Mouse (Mus musculus) hindbrain, embryonic 10.5 days (tissue): ENCODE results near the gene Agr3. TPM values are rescaled to one million over a fixed set of nuclear protein-coding genes. Genes with fewer than 3 reads are reported as not detected.
A peak's percentile ranks its signal among the peaks of the same experiment; 100 is the strongest.

Experiments used
- DNase-seq: peaks from one replicate; pipeline ENCODE4 v3.0.0-alpha.2; 2017; ENCODE audit warnings: low spot score
- H3K27ac ChIP-seq: fragments of 300-500 bp; sonication (generic); 2 replicates; pipeline ENCODE4 v1.5.1; 2016; ENCODE audit warnings: mild to moderate bottlenecking, moderate library complexity
- H3K27me3 ChIP-seq: fragments of 300-500 bp; sonication (generic); 2 replicates; pipeline ENCODE4 v1.6.1; 2016; ENCODE audit warnings: mild to moderate bottlenecking; ENCODE audit not compliant: poor library complexity, insufficient read depth, severe bottlenecking
- H3K36me3 ChIP-seq: fragments of 300-500 bp; sonication (generic); 2 replicates; pipeline ENCODE4 v1.6.1; 2016; ENCODE audit warnings: mild to moderate bottlenecking, moderate library complexity
- H3K4me1 ChIP-seq: fragments of 300-500 bp; sonication (generic); replicated peaks from 2 replicates; pipeline ENCODE4 v1.6.1; 2016; ENCODE audit warnings: mild to moderate bottlenecking
- H3K4me3 ChIP-seq: fragments of 300-500 bp; sonication (generic); 2 replicates; pipeline ENCODE4 v1.5.1; 2016; ENCODE audit warnings: mild to moderate bottlenecking, moderate library complexity
- H3K9me3 ChIP-seq: fragments of 300-500 bp; sonication (generic); 2 replicates; pipeline ENCODE4 v1.6.1; 2016; ENCODE audit warnings: mild to moderate bottlenecking, moderate library complexity
- WGBS: fragments of 180-500 bp; shearing (Covaris S2); methylation state at CpG from one replicate; pipeline ENCODE4 v1.1.7; 2016; 5-methylcytosine and 5-hydroxymethylcytosine counted together
- polyA plus RNA-seq: library from polyadenylated mRNA; unstranded; fragments of >200 nt; fragmentation: Nextera tagmentation; extraction: Ambion mirVana; gene quantifications from 2 replicates; pipeline ENCODE4 v1.2.1, GENCODE M21; 2016

The Agr3 gene
- polyA plus RNA-seq, 1 experiment from 2014 or later = not detected

DNA sequence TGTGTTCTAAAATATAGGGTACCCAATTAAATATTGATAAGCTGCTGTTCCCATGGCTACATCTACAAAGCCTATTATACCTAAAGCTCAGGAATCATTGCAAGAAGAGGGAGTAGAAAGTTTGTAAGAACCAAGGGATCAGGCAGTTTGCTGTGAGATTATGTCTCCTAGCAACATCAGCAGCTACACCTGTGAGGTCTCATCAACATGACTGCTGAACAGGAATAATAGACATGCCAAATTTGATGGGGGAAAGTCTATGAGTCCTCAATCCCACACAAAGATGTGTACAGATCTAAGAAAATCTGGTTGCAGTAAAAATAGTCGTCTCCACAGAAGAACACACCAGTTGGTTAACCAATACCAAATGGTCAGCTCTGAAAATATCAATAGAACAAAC, 26.3 kb downstream of the Agr3 start:
- Histone ChIP-seq H3K27ac (no peak overlapping the region), H3K4me1 (no peaks in the 10 kb centered on the region), H3K36me3 (no peaks in the 10 kb centered on the region), H3K9me3 (no peaks in the 10 kb centered on the region), H3K27me3 (no peaks in the 10 kb centered on the region), H3K4me3 (no peak overlapping the region)
- 63% methylated on average over 1 of the region's 1 CpGs for WGBS
- DNase-seq = no peak

- H3K9me3 ChIP-seq = no peaks in the 10 kb centered on the region
- no peak for DNase-seq
- no peaks in the 10 kb centered on the region for H3K36me3 ChIP-seq
- no peaks in the 10 kb centered on the region for H3K4me1 ChIP-seq
- H3K4me3 ChIP-seq = no peak overlapping the region
- WGBS = 69% methylated on average over 2 of the region's 2 CpGs
- no peaks in the 10 kb centered on the region for H3K27me3 ChIP-seq
- no peak overlapping the region for H3K27ac ChIP-seq
These were observed 31.8 kb downstream of the Agr3 start for GRCm38 (mm10) chr12:35957235-35957634.

GRCm38 (mm10) chr12:35966098-35966767, 40.8 kb downstream of the Agr3 start:
- Histone ChIP-seq H3K9me3 (no peaks in the 10 kb centered on the region), H3K27me3 (no peaks in the 10 kb centered on the region), H3K4me1 (no peaks in the 10 kb centered on the region), H3K27ac (no peak overlapping the region), H3K36me3 (no peaks in the 10 kb centered on the region), H3K4me3 (no peak overlapping the region)
- no peak for DNase-seq
- WGBS = 59% methylated on average over 7 of the region's 7 CpGs

- Histone ChIP-seq H3K36me3 (no peaks in the 10 kb centered on the region), H3K9me3 (no peaks in the 10 kb centered on the region), H3K27me3 (no peaks in the 10 kb centered on the region), H3K27ac (no peak overlapping the region), H3K4me1 (no peaks in the 10 kb centered on the region), H3K4me3 (no peak overlapping the region)
- no peak for DNase-seq
- WGBS = 76% methylated on average over 7 of the region's 7 CpGs
These were observed 41.3 kb downstream of the Agr3 start for GRCm38 (mm10) chr12:35966768-35967141.

DNA sequence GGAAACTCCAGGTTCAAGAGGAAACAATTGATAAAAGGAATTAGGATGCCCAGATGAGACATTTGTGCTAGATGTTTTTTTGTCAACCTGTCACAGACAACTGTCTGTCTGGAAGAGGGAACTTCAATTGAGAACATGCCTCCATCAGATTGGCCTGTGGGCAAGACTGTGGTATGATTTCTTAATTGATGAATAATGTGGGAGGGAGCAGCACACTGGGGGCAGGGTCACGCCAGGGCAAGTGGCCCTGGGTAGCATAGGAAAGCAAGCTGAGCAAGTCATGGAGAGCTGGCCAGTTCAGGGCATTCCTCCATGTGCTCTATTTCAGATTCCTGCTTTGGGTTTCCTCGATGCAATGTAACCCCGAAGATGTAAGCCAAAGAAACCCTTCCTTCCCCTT, 50.5 kb downstream of the Agr3 start:
- Histone ChIP-seq H3K4me1 (no peaks in the 10 kb centered on the region), H3K4me3 (no peak overlapping the region), H3K27me3 (no peaks in the 10 kb centered on the region), H3K36me3 (no peaks in the 10 kb centered on the region), H3K27ac (no peak overlapping the region), H3K9me3 (no peaks in the 10 kb centered on the region)
- no peak for DNase-seq
- WGBS = 80% methylated on average over 3 of the region's 3 CpGs

- Histone ChIP-seq H3K27me3 (no peaks in the 10 kb centered on the region), H3K4me3 (no peak overlapping the region), H3K36me3 (no peaks in the 10 kb centered on the region), H3K27ac (no peak overlapping the region), H3K4me1 (peaks cover 9% of the 10 kb centered on the region), H3K9me3 (no peaks in the 10 kb centered on the region)
- 54% methylated on average over 6 of the region's 6 CpGs for WGBS
- DNase-seq = no peak
These were observed 52.3 kb downstream of the Agr3 start for GRCm38 (mm10) chr12:35977633-35978246.

DNA sequence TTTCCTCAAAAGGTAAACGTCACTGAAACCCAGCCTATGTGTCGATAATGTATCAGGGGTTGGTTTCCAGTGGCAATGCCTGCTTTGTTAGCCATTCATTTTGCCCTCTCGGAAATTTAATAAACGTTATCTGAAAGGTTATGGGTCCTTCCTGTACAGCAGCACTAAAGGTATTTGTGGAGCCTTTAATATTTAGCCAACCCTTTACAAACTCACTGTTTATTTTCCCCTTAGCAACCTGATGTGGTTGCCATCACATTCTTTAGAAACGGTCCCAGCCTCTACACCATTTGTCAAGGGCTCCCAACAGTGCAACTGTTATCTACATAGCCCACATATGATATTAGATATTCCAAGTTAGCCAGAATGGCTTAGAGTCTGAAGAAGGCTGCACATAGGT, 54.2 kb downstream of the Agr3 start:
- Histone ChIP-seq H3K4me1 (peaks cover 9% of the 10 kb centered on the region), H3K27ac (no peak overlapping the region), H3K27me3 (no peaks in the 10 kb centered on the region), H3K4me3 (no peak overlapping the region), H3K36me3 (no peaks in the 10 kb centered on the region), H3K9me3 (no peaks in the 10 kb centered on the region)
- no peak for DNase-seq
- 89% methylated on average over 5 of the region's 5 CpGs for WGBS

DNA sequence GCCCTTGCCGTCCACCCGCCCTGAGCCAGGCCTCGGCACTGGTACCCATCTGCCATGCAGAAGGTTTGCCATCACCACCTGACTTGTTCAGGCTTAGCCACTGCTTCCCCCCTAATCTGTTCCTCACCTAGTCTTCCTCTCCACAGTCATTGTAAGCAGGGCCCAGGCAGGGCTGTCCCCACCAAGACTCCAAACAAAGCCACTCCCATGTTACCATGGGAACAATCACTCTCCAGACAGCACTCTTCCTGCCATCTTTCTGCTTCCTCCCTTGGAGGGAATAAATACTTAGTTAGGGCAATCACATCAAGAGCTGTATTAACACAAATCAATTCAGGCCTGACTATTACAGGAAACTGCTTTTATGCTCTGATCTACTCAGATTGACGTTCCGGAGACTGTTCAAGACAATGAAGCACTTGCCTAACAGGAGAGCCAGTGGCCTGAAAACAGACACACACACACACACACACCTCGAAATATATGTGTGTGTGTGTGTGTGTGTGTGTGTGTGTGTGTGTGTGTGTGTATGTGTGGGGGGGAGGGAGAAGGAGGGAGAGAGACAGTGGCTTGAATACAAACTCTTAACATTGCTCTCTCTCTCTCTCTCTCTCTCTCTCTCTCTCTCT, 56.4 kb downstream of the Agr3 start:
- DNase-seq = peak; percentile 41
- H3K36me3 ChIP-seq = no peaks in the 10 kb centered on the region
- H3K27me3 ChIP-seq = no peaks in the 10 kb centered on the region
- H3K4me1 ChIP-seq = peaks cover 9% of the 10 kb centered on the region
- H3K4me3 ChIP-seq = no peak overlapping the region
- H3K9me3 ChIP-seq = no peaks in the 10 kb centered on the region
- 58% methylated on average over 6 of the region's 6 CpGs for WGBS
- H3K27ac ChIP-seq = peak overlapping the region; percentile 67

- Histone ChIP-seq H3K27ac (no peak overlapping the region), H3K27me3 (no peaks in the 10 kb centered on the region), H3K36me3 (no peaks in the 10 kb centered on the region), H3K4me3 (no peak overlapping the region), H3K9me3 (no peaks in the 10 kb centered on the region), H3K4me1 (peaks cover 9% of the 10 kb centered on the region)
- no peak for DNase-seq
- WGBS = 97% methylated on average over 9 of the region's 9 CpGs
These were observed 58.1 kb downstream of the Agr3 start for GRCm38 (mm10) chr12:35983472-35983871.

DNA sequence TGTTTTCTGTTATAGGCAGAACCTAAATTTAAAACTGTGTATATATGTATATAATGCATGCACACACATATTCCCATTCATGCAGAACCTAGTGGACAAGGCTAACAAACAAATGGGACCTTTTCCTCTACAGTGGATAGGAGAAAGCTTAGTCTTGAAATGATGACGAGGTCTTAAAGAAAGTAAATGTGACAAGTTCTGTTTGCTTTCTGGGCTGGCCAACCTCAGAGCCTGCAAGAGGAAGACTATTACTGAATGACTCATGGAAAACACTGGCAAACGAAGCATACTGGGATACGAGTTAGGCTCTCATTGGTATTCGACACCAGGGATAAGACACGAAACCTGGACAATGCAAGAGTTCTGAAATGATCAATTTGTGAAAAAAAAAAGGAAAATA, 59.3 kb downstream of the Agr3 start:
- Histone ChIP-seq H3K27ac (no peak overlapping the region), H3K9me3 (no peaks in the 10 kb centered on the region), H3K27me3 (no peaks in the 10 kb centered on the region), H3K4me1 (peaks cover 9% of the 10 kb centered on the region), H3K4me3 (no peak overlapping the region), H3K36me3 (no peaks in the 10 kb centered on the region)
- no peak for DNase-seq
- WGBS = 87% methylated on average over 5 of the region's 5 CpGs

DNA sequence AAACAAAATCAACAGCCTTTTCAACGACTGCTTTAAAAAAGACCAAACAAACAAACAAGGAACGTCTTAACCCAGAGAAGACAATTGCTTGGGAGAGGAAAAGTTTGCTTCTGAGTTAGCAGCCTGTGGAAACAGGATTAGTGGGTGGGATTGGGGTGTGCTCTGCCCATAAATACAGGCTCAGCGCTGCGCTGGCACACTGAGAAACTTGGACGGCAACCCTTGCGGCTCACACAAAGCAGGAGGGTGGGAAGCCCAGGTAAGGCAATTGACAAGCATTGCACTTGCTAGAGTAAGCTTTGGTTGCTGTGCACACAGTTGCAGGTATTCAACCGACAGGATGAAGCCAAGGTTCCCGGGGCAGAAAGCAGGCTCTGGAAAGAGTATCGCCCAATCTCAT, 67.3 kb downstream of the Agr3 start, which contains the start of gene Agr2:
Gene Agr2, plus strand, starts transcription at position 197 of the 400 bp plus-strand sequence.
- H3K27ac ChIP-seq = no peak within 1 kb of the TSS
- no peak for DNase-seq
- WGBS = 60% methylated on average over 9 of the region's 9 CpGs

DNA sequence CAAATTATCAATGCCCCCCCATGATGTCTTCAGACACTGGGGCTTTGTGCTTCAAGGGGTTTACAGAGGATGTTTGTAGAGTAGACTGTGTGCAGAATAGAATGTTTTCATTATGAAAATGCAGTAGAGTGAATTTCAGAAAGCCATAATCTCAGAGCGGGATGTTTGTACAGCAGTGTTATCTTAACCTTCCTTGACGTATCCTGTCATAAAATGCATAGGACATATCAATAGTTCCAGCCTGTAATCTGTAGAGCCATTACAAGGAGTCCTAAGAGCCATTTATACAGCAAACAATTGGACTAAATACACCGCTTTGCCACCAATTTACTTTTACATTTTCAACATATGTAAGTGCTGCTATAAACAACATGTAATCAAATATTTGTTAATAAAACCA, 68.2 kb downstream of the Agr3 start:
- Histone ChIP-seq H3K27me3 (no peaks in the 10 kb centered on the region), H3K4me3 (no peak overlapping the region), H3K27ac (no peak overlapping the region), H3K4me1 (peaks cover 16% of the 10 kb centered on the region), H3K9me3 (no peaks in the 10 kb centered on the region), H3K36me3 (no peaks in the 10 kb centered on the region)
- WGBS = 86% methylated on average over 3 of the region's 3 CpGs
- no peak for DNase-seq

More for the DNA sequence above, 67.3 kb downstream of the Agr3 start, which contains the start of gene Agr2:
- H3K36me3 ChIP-seq = no peaks in the 10 kb centered on the region
- no peak within 1 kb of the TSS for H3K4me3 ChIP-seq
- no peaks in the 10 kb centered on the region for H3K9me3 ChIP-seq
- peaks cover 16% of the 10 kb centered on the region for H3K4me1 ChIP-seq
- H3K27me3 ChIP-seq = no peaks in the 10 kb centered on the region

DNA sequence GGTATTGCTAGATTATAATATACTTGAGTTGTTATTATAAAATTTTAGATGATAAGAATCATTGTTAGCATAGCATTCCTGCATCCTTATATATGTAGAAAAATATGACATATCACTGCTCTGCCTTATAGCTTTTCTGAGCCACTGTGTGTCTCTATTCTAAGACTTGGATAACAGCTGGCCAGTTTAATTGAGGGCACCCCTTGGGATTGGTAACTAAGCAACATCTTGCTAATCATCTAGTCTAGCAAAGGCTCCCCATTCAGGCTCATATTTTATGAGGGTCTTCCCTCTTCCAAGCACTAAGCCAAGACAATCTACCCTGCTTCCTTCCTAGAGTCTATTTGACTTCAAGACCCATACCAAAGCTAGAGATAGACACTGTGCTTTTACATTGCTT, 68.7 kb downstream of the Agr3 start:
- no peak for DNase-seq

More for the DNA sequence above, 68.7 kb downstream of the Agr3 start:
- H3K4me1 ChIP-seq = peaks cover 16% of the 10 kb centered on the region
- H3K27ac ChIP-seq = peak overlapping the region; percentile 42; the same call in 1 of the 2 replicates
- H3K36me3 ChIP-seq = no peaks in the 10 kb centered on the region
- no peak overlapping the region for H3K4me3 ChIP-seq
- no peaks in the 10 kb centered on the region for H3K27me3 ChIP-seq
- H3K9me3 ChIP-seq = no peaks in the 10 kb centered on the region
